Mouse (Mus musculus): ENCODE measurements around the gene Aqp2. TPM values are rescaled to one million over a fixed set of nuclear protein-coding genes. Genes with fewer than 3 reads are reported as not detected.

Aqp2 gene
- polyA plus RNA-seq, 1 experiment from 2014 or later, result not detected

Other genes with a start within 250 kb of the Aqp2 start
- gene Fmnl3, start 208.6 kb upstream of the Aqp2 start, polyA plus RNA-seq (2015; fragmentation: Nextera tagmentation; extraction: Ambion mirVana), result 7.9 and 11.9 TPM in 2 replicates
- gene Tmbim6, start 186.2 kb upstream of the Aqp2 start, polyA plus RNA-seq (2015; fragmentation: Nextera tagmentation; extraction: Ambion mirVana), result 289 and 350 TPM in 2 replicates
- gene Nckap5l, start 121.3 kb upstream of the Aqp2 start, polyA plus RNA-seq (2015; fragmentation: Nextera tagmentation; extraction: Ambion mirVana), result 12.4 and 13.0 TPM in 2 replicates
- 17.0 and 19.0 TPM in 2 replicates for gene Bcdin3d, start 104.3 kb upstream of the Aqp2 start, polyA plus RNA-seq (2015; fragmentation: Nextera tagmentation; extraction: Ambion mirVana)
- gene Faim2, start 50.9 kb upstream of the Aqp2 start, polyA plus RNA-seq (2015; fragmentation: Nextera tagmentation; extraction: Ambion mirVana), result 50.7 and 57.5 TPM in 2 replicates
- 1.00 and 3.7 TPM in 2 replicates for gene Aqp5, start 11.7 kb downstream of the Aqp2 start, polyA plus RNA-seq (2015; fragmentation: Nextera tagmentation; extraction: Ambion mirVana)
- 0.64 and 0.72 TPM in 2 replicates for gene Aqp6, start 22.3 kb downstream of the Aqp2 start, polyA plus RNA-seq (2015; fragmentation: Nextera tagmentation; extraction: Ambion mirVana)
- gene Racgap1, start 72.6 kb downstream of the Aqp2 start, polyA plus RNA-seq (2015; fragmentation: Nextera tagmentation; extraction: Ambion mirVana), result 59.4 and 84.9 TPM in 2 replicates
- 59.3 and 68.9 TPM in 2 replicates for gene Asic1, start 91.3 kb downstream of the Aqp2 start, polyA plus RNA-seq (2015; fragmentation: Nextera tagmentation; extraction: Ambion mirVana)
- gene Smarcd1, start 123.1 kb downstream of the Aqp2 start, polyA plus RNA-seq (2015; fragmentation: Nextera tagmentation; extraction: Ambion mirVana), result 80.2 and 91.5 TPM in 2 replicates
- gene Gm17349, start 126.4 kb downstream of the Aqp2 start, polyA plus RNA-seq (2015; fragmentation: Nextera tagmentation; extraction: Ambion mirVana), result not detected in 2 replicates
- gene Gpd1, start 138.5 kb downstream of the Aqp2 start, polyA plus RNA-seq (2015; fragmentation: Nextera tagmentation; extraction: Ambion mirVana), result 4.5 and 5.2 TPM in 2 replicates
- 178 and 182 TPM in 2 replicates for gene Cox14, start 146.6 kb downstream of the Aqp2 start, polyA plus RNA-seq (2015; fragmentation: Nextera tagmentation; extraction: Ambion mirVana)
- gene Cers5, start 193.8 kb downstream of the Aqp2 start, polyA plus RNA-seq (2015; fragmentation: Nextera tagmentation; extraction: Ambion mirVana), result 82.2 and 92.1 TPM in 2 replicates

All from neural tube, embryonic 15.5 days (tissue).